Mouse (Mus musculus): ENCODE data around the gene Sprr2a2.
"Not testable (repeated sequence)": the region's sequence is repeated elsewhere in the genome, so short reads cannot be mapped to it uniquely, and the experiment has no call there.

The Sprr2a2 gene

DNA sequence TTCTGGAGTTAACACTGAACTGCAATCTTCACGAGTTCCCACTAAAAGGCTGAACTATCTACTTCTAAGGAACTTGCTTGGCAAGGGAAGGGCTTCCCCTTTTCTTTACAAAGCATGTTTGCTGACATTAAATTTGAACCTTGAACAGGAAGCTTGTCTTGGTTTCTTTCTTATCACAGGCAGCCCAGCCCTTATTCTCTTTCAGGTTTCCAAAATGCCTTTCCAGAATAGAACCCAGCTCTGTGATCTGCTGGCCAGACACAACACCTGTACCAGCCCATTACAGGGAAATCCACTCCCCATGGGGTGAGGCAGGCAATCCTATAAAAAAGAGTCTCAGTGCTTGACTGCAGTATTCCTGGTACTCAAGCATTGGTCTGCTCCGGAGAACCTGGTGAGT is at the start of gene Sprr2a2, which contains the start of gene Sprr2a1:
Gene Sprr2a2 (plus strand): TSS at position 352 of the 400 bp plus-strand sequence.
Gene Sprr2a1 (plus strand): TSS at position 231 of the 400 bp plus-strand sequence.
- not testable (repeated sequence) for DNase-seq (ENCODE audit: low read depth)

GRCm38 (mm10) chr3:92169847-92170246 is 45.9 kb upstream of the Sprr2a2 start:
- DNase-seq (ENCODE audit: low read depth), result no peak

- no peak for DNase-seq (ENCODE audit: low read depth)
Observed at GRCm38 (mm10) chr3:92176880-92177279, 38.8 kb upstream of the Sprr2a2 start.

GRCm38 (mm10) chr3:92195512-92196200 is 20.1 kb upstream of the Sprr2a2 start:
- DNase-seq (ENCODE audit: low read depth), result no peak

DNA sequence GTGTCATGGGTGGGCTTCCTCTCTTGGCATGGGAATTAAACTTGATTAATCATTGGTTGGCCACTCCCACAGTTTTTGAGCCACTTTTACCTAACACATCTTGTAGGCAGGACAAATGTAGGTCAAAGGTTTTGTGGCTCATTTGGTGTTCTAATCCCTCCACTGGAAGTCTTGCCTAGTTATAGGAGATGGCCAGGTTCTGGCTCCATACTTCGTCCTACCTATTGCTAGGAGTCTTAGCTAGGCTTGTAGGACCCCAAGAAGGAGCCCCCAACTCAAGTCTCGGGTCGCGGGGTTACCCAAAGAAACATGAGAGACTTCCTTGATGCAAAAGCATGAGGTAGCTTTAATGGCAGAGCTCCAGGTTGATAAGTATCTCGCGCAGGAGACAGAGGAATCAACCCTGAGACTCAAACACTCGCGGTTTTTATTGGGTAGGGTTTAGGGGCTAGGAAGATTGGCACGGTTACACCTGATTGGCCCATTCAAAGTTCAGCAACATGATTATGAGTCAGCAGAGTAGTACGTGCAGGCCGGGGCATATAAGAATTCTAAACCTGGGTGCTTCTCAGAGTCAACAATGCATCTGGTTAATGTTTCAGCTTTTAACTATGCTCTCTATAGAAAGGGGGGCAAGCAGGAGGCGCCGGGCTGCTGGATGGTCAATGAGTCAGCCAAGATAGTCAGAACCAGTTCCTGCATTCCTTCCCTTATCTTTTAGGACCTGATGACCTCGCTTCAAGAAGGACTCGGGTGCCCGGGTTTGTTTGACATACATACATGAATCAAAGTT is 4.4 kb upstream of the Sprr2a2 start:
- not testable (repeated sequence) for DNase-seq (ENCODE audit: low read depth)

DNA sequence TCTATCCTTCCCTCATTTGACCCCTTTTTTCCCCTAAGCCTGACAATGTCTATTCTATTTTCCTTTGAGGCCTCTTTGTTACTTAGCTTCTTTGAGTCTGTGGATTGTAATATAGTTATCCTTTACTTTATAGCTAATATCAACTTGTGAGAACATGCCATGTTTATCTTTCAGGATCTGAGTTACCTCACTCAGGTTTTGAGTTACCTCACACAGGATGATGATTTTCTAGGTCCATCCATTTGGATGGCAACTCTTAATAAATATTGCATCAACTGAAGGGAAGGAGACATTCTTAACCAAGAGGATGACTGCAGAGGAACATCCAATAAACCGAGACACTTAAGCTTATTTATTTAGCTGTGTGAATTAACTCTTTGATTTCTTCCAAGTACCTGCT is 3.7 kb upstream of the Sprr2a2 start:
- DNase-seq (ENCODE audit: low read depth), result not testable (repeated sequence)

DNA sequence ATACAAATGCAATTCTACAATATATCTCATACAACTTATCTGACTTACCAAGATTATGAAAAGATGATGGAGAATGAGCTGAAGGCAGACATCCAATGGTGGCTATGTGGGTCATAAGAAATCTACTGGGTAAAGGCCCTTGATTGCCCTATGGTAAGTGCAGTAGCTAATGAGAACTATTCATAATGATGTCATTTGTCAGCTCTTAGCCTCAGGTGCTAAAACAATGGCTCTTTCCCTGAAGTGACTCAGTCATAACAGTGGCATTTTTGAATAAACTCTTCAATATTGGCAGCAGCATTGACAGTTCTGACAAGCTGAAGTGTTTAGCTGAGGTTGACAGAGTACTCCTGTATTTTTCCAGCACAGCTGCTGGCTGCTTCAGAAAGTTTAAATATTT is 2.1 kb upstream of the Sprr2a2 start:
- DNase-seq (ENCODE audit: low read depth), result not testable (repeated sequence)

DNA sequence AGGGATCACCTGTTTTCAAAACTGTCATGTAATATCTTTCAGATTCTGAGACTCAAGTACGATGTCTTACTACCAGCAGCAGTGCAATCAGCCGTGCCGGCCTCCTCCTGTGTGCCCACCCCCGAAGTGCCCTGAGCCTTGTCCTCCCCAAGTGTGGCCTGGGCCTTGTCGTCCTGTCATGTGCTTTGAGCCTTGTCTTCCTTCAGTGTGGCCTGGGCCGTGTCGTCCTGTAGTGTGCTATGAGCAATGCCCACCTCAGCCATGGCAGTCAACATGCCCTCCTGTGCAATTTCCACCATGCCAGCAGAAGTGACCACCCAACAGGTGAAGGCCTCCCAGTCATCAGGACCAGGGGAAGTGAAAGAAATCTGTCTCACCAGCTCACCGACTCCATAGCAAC is 3.3 kb downstream of the Sprr2a2 start:
- DNase-seq (ENCODE audit: low read depth), result not testable (repeated sequence)

DNA sequence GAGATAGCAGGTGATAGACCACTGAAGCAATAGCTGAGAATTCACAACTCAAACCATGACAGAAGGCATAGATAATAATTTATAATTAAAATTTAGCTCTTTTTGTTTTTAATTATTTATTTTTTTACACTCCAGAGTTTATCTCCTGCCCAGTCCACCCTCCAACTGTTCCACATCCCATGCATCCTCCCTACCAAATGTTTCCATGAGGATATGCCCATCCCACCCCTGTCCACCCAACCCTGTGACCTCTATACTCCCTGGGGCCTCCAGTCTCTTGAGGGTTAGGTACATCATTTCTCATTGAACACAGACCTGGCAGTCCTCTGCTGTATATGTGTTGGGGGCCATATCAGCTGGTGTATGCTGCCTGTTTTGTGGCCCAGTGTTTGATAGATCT is 8.0 kb downstream of the Sprr2a2 start:
- DNase-seq (ENCODE audit: low read depth), result not testable (repeated sequence)

DNA sequence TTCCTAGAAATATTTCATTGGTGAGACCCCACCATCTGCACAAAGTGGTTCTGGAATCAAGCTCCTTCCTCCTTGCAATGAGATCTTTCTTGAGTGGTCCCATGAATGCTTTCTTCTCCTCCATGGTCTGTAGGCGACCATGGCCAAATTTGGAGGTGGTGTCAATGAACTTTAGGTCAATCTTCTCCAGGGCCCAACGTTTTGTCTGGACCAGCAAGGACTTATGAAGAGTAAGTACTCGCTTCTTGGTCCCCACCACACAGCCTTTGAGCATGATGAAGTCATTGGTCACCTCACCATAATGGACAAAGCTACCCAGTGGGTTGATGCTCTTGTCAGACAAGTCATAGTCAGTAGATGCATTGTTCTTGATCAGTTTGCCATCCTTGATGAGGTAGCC is 11.7 kb downstream of the Sprr2a2 start:
- DNase-seq (ENCODE audit: low read depth), result not testable (repeated sequence)

DNA sequence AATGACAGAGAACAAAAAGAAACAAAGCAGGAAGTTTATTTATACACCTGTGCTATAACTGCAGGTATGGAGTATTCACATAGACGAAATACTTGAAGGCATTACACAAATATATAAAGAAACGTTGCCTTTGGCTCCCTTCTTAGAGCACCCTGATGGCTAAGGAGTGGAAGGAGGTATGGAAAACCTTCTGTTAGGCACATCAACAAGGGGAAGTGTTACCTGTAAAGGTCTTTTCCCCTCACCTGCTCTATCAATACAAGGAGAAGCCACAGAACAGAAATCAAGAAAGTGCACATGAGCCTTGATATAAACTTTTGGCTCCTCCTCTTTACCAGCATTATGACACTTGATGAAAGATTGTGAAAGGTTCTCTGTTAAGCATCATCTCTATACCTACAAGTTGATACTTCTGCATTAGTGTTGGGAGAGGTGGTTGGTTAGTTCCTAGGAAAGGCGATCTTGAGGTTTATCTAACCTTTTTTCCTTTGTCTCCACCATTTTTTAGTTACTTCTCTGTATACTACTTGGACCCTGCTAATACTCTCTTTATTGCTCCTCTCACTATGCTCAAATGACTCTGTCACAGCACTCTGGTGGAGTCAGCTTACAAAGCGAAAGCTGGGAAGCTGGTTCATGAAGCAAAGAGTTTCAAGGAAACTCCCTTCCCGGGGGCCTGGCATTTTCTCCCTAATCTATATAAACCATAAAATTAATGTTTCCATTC is 20.9 kb downstream of the Sprr2a2 start:
- DNase-seq (ENCODE audit: low read depth), result not testable (repeated sequence)

DNA sequence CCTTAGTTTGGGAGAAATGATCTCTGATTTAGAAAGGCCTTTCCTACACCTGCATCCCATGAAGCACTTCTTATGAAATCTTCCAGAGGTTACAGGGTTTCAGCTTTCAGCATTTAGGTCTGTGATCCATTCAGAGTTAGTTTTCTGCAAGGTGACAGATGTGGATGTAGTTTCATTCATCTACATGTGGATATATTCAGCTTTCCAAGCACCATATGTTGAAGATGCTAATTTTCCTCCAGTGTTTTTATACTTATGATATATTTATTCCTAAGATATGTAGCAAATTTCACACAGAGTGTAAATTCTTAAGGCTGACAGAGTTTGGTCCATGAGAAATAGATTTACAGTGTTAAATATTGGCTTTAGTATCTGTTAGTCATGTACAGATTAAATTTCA is 23.0 kb downstream of the Sprr2a2 start:
- not testable (repeated sequence) for DNase-seq (ENCODE audit: low read depth)

- not testable (repeated sequence) for DNase-seq (ENCODE audit: low read depth)
Observed at GRCm38 (mm10) chr3:92239197-92239596, 23.5 kb downstream of the Sprr2a2 start.

- DNase-seq (ENCODE audit: low read depth), result not testable (repeated sequence)
Observed at GRCm38 (mm10) chr3:92244833-92245232, 29.1 kb downstream of the Sprr2a2 start.

- DNase-seq (ENCODE audit: low read depth), result not testable (repeated sequence)
Observed at GRCm38 (mm10) chr3:92246245-92246644, 30.5 kb downstream of the Sprr2a2 start.

- DNase-seq (ENCODE audit: low read depth), result not testable (repeated sequence)
Observed at GRCm38 (mm10) chr3:92248494-92248893, 32.8 kb downstream of the Sprr2a2 start.

DNA sequence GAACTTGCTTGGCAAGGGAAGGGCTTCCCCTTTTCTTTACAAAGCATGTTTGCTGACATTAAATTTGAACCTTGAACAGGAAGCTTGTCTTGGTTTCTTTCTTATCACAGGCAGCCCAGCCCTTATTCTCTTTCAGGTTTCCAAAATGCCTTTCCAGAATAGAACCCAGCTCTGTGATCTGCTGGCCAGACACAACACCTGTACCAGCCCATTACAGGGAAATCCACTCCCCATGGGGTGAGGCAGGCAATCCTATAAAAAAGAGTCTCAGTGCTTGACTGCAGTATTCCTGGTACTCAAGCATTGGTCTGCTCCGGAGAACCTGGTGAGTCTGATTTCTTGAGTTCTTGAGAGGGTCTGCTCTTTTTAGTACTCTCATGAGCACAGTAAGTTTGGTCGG is 34.7 kb downstream of the Sprr2a2 start:
- DNase-seq (ENCODE audit: low read depth), result not testable (repeated sequence)

- DNase-seq (ENCODE audit: low read depth), result not testable (repeated sequence)
Observed at GRCm38 (mm10) chr3:92253860-92254259, 38.1 kb downstream of the Sprr2a2 start.

DNA sequence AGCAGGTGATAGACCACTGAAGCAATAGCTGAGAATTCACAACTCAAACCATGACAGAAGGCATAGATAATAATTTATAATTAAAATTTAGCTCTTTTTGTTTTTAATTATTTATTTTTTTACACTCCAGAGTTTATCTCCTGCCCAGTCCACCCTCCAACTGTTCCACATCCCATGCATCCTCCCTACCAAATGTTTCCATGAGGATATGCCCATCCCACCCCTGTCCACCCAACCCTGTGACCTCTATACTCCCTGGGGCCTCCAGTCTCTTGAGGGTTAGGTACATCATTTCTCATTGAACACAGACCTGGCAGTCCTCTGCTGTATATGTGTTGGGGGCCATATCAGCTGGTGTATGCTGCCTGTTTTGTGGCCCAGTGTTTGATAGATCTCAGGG is 42.8 kb downstream of the Sprr2a2 start:
- not testable (repeated sequence) for DNase-seq (ENCODE audit: low read depth)

GRCm38 (mm10) chr3:92263462-92263861 is 47.7 kb downstream of the Sprr2a2 start:
- not testable (repeated sequence) for DNase-seq (ENCODE audit: low read depth)

DNA sequence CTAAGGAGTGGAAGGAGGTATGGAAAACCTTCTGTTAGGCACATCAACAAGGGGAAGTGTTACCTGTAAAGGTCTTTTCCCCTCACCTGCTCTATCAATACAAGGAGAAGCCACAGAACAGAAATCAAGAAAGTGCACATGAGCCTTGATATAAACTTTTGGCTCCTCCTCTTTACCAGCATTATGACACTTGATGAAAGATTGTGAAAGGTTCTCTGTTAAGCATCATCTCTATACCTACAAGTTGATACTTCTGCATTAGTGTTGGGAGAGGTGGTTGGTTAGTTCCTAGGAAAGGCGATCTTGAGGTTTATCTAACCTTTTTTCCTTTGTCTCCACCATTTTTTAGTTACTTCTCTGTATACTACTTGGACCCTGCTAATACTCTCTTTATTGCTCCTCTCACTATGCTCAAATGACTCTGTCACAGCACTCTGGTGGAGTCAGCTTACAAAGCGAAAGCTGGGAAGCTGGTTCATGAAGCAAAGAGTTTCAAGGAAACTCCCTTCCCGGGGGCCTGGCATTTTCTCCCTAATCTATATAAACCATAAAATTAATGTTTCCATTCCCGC is 55.8 kb downstream of the Sprr2a2 start:
- DNase-seq (ENCODE audit: low read depth), result not testable (repeated sequence)

DNA sequence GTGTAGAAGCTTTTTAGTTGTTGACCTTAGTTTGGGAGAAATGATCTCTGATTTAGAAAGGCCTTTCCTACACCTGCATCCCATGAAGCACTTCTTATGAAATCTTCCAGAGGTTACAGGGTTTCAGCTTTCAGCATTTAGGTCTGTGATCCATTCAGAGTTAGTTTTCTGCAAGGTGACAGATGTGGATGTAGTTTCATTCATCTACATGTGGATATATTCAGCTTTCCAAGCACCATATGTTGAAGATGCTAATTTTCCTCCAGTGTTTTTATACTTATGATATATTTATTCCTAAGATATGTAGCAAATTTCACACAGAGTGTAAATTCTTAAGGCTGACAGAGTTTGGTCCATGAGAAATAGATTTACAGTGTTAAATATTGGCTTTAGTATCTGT is 57.8 kb downstream of the Sprr2a2 start:
- DNase-seq (ENCODE audit: low read depth), result not testable (repeated sequence)

All from naive thymus-derived CD4-positive, alpha-beta T cell, adult 2 months (primary cell).